Mouse (Mus musculus) cortical plate, adult 2 months (tissue): ENCODE results near the gene Galnt17.

ENCODE experiments used
- CTCF ChIP-seq: fragments of 200-500 bp; IDR thresholded peaks from 2 replicates; pipeline ENCODE4 v1.5.1; 2011; ENCODE audit warnings: mild to moderate bottlenecking, control low read depth, low read length; ENCODE audit not compliant: insufficient read depth; ENCODE audit errors: extremely low read depth
- POLR2A ChIP-seq: fragments of 200-500 bp; IDR thresholded peaks from 2 replicates; pipeline ENCODE4 v1.6.1; 2011; ENCODE audit warnings: mild to moderate bottlenecking, low read length, control low read depth; ENCODE audit not compliant: insufficient read depth; ENCODE audit errors: extremely low read depth

GRCm38 (mm10) chr5:130853371-130853770 lies 454.9 kb downstream of the Galnt17 start:
- peak; percentile 100 for TF ChIP-seq CTCF
- no peak for TF ChIP-seq POLR2A
